Mouse (Mus musculus): Measurements from ENCODE around the gene Opcml. TPM values are rescaled to one million over a fixed set of nuclear protein-coding genes. Genes with fewer than 3 reads are reported as not detected.

Gene Opcml
- polyA plus RNA-seq, 1 experiment from 2014 or later, result 9.4 TPM

GRCm38 (mm10) chr9:27996536-27996935 lies 206.0 kb downstream of the Opcml start:
- Histone ChIP-seq H3K27ac (ENCODE audit: low read depth) (no peak overlapping the region), H3K27me3 (ENCODE audit: insufficient read depth, low read length) (no peaks in the 10 kb centered on the region), H3K9ac (no peak overlapping the region), H3K36me3 (ENCODE audit: insufficient read depth) (no peaks in the 10 kb centered on the region), H3K9me3 (ENCODE audit: low read depth, low read length) (no peaks in the 10 kb centered on the region), H3K4me1 (ENCODE audit: insufficient read depth) (no peaks in the 10 kb centered on the region), H3K4me2 (no peak overlapping the region), H3K4me3 (ENCODE audit: low read depth, low read length) (no peak overlapping the region)
- TF ChIP-seq CTCF (IDR thresholded peaks at IDR 0.05; ENCODE audit: low read depth), result no peak
- 81% methylated on average over 7 of the region's 7 CpGs for WGBS
- no peak for ATAC-seq (ENCODE audit: insufficient read depth)
- no peak for DNase-seq

GRCm38 (mm10) chr9:27998767-27999166 lies 208.2 kb downstream of the Opcml start:
- Histone ChIP-seq H3K27ac (ENCODE audit: low read depth) (no peak overlapping the region), H3K27me3 (ENCODE audit: insufficient read depth, low read length) (no peaks in the 10 kb centered on the region), H3K9me3 (ENCODE audit: low read depth, low read length) (no peaks in the 10 kb centered on the region), H3K36me3 (ENCODE audit: insufficient read depth) (no peaks in the 10 kb centered on the region), H3K4me1 (ENCODE audit: insufficient read depth) (no peaks in the 10 kb centered on the region), H3K4me2 (no peak overlapping the region), H3K4me3 (ENCODE audit: low read depth, low read length) (no peak overlapping the region), H3K9ac (no peak overlapping the region)
- TF ChIP-seq CTCF (IDR thresholded peaks at IDR 0.05; ENCODE audit: low read depth), result no peak
- no peak for ATAC-seq (ENCODE audit: insufficient read depth)
- 44% methylated on average over 4 of the region's 4 CpGs for WGBS
- DNase-seq, result no peak

GRCm38 (mm10) chr9:28003131-28003530 lies 212.6 kb downstream of the Opcml start:
- no peaks in the 10 kb centered on the region; the same call in 1 of the 2 replicates for H3K9me3 ChIP-seq (ENCODE audit: low read depth, low read length)
- 72% methylated on average over 3 of the region's 3 CpGs for WGBS

GRCm38 (mm10) chr9:28011483-28011882 lies 220.9 kb downstream of the Opcml start:
- WGBS, result 45% methylated on average over 8 of the region's 8 CpGs
- no peak overlapping the region for H3K4me3 ChIP-seq (ENCODE audit: low read depth, low read length)
- ATAC-seq (ENCODE audit: insufficient read depth) (no peak), DNase-seq (no peak)
- H3K4me1 ChIP-seq (ENCODE audit: insufficient read depth), result no peaks in the 10 kb centered on the region
- no peak for TF ChIP-seq CTCF (IDR thresholded peaks at IDR 0.05; ENCODE audit: low read depth)
- H3K4me2 ChIP-seq, result no peak overlapping the region
- no peaks in the 10 kb centered on the region; the same call in 1 of the 2 replicates for H3K9me3 ChIP-seq (ENCODE audit: low read depth, low read length)
- no peak overlapping the region for H3K27ac ChIP-seq (ENCODE audit: low read depth)
- H3K36me3 ChIP-seq (ENCODE audit: insufficient read depth), result no peaks in the 10 kb centered on the region
- no peak overlapping the region for H3K9ac ChIP-seq
- H3K27me3 ChIP-seq (ENCODE audit: insufficient read depth, low read length), result no peaks in the 10 kb centered on the region

More at GRCm38 (mm10) chr9:28003131-28003530, 212.6 kb downstream of the Opcml start:
- H3K4me2 ChIP-seq, result no peak overlapping the region
- no peaks in the 10 kb centered on the region for H3K4me1 ChIP-seq (ENCODE audit: insufficient read depth)
- no peaks in the 10 kb centered on the region for H3K36me3 ChIP-seq (ENCODE audit: insufficient read depth)
- no peak overlapping the region for H3K27ac ChIP-seq (ENCODE audit: low read depth)
- H3K27me3 ChIP-seq (ENCODE audit: insufficient read depth, low read length), result no peaks in the 10 kb centered on the region
- ATAC-seq (ENCODE audit: insufficient read depth) (no peak), DNase-seq (no peak)
- no peak for TF ChIP-seq CTCF (IDR thresholded peaks at IDR 0.05; ENCODE audit: low read depth)
- H3K4me3 ChIP-seq (ENCODE audit: low read depth, low read length), result no peak overlapping the region
- H3K9ac ChIP-seq, result no peak overlapping the region

GRCm38 (mm10) chr9:28012664-28013063 lies 222.1 kb downstream of the Opcml start:
- no peak for TF ChIP-seq CTCF (IDR thresholded peaks at IDR 0.05; ENCODE audit: low read depth)
- DNase-seq (no peak), ATAC-seq (ENCODE audit: insufficient read depth) (no peak)
- H3K9me3 ChIP-seq (ENCODE audit: low read depth, low read length), result no peaks in the 10 kb centered on the region
- H3K36me3 ChIP-seq (ENCODE audit: insufficient read depth), result no peaks in the 10 kb centered on the region
- 46% methylated on average over 7 of the region's 7 CpGs for WGBS
- H3K27ac ChIP-seq (ENCODE audit: low read depth), result no peak overlapping the region
- no peaks in the 10 kb centered on the region for H3K27me3 ChIP-seq (ENCODE audit: insufficient read depth, low read length)
- H3K4me3 ChIP-seq (ENCODE audit: low read depth, low read length), result no peak overlapping the region
- H3K4me2 ChIP-seq, result no peak overlapping the region
- H3K4me1 ChIP-seq (ENCODE audit: insufficient read depth), result no peaks in the 10 kb centered on the region
- H3K9ac ChIP-seq, result no peak overlapping the region

- no peak overlapping the region for H3K9ac ChIP-seq
- TF ChIP-seq CTCF (IDR thresholded peaks at IDR 0.05; ENCODE audit: low read depth), result no peak
- WGBS, result 35% methylated on average over 3 of the region's 3 CpGs
- DNase-seq, result no peak
- H3K27ac ChIP-seq (ENCODE audit: low read depth), result no peak overlapping the region
- H3K4me3 ChIP-seq (ENCODE audit: low read depth, low read length), result no peak overlapping the region
- ATAC-seq (ENCODE audit: insufficient read depth), result no peak
- H3K9me3 ChIP-seq (ENCODE audit: low read depth, low read length), result no peaks in the 10 kb centered on the region
- H3K4me2 ChIP-seq, result no peak overlapping the region
- H3K36me3 ChIP-seq (ENCODE audit: insufficient read depth), result no peaks in the 10 kb centered on the region
- H3K27me3 ChIP-seq (ENCODE audit: insufficient read depth, low read length), result no peaks in the 10 kb centered on the region
- H3K4me1 ChIP-seq (ENCODE audit: insufficient read depth), result no peaks in the 10 kb centered on the region
These were observed 222.6 kb downstream of the Opcml start for GRCm38 (mm10) chr9:28013192-28013591.

GRCm38 (mm10) chr9:28028156-28028555 lies 237.6 kb downstream of the Opcml start:
- no peak overlapping the region for H3K4me2 ChIP-seq
- TF ChIP-seq CTCF (IDR thresholded peaks at IDR 0.05; ENCODE audit: low read depth), result no peak
- H3K9ac ChIP-seq, result no peak overlapping the region
- H3K4me1 ChIP-seq (ENCODE audit: insufficient read depth), result no peaks in the 10 kb centered on the region
- DNase-seq (peak; percentile 55), ATAC-seq (ENCODE audit: insufficient read depth) (no peak)
- no peaks in the 10 kb centered on the region for H3K9me3 ChIP-seq (ENCODE audit: low read depth, low read length)
- H3K4me3 ChIP-seq (ENCODE audit: low read depth, low read length), result no peak overlapping the region
- H3K36me3 ChIP-seq (ENCODE audit: insufficient read depth), result no peaks in the 10 kb centered on the region
- no peaks in the 10 kb centered on the region for H3K27me3 ChIP-seq (ENCODE audit: insufficient read depth, low read length)
- H3K27ac ChIP-seq (ENCODE audit: low read depth), result no peak overlapping the region
- WGBS, result 39% methylated on average over 5 of the region's 5 CpGs

All from lung, embryonic 14.5 days (tissue).